Mouse (Mus musculus): ENCODE results near the gene Rangap1.
A peak's percentile ranks its signal among the peaks of the same experiment; 100 is the strongest.

Rangap1 gene

DNA sequence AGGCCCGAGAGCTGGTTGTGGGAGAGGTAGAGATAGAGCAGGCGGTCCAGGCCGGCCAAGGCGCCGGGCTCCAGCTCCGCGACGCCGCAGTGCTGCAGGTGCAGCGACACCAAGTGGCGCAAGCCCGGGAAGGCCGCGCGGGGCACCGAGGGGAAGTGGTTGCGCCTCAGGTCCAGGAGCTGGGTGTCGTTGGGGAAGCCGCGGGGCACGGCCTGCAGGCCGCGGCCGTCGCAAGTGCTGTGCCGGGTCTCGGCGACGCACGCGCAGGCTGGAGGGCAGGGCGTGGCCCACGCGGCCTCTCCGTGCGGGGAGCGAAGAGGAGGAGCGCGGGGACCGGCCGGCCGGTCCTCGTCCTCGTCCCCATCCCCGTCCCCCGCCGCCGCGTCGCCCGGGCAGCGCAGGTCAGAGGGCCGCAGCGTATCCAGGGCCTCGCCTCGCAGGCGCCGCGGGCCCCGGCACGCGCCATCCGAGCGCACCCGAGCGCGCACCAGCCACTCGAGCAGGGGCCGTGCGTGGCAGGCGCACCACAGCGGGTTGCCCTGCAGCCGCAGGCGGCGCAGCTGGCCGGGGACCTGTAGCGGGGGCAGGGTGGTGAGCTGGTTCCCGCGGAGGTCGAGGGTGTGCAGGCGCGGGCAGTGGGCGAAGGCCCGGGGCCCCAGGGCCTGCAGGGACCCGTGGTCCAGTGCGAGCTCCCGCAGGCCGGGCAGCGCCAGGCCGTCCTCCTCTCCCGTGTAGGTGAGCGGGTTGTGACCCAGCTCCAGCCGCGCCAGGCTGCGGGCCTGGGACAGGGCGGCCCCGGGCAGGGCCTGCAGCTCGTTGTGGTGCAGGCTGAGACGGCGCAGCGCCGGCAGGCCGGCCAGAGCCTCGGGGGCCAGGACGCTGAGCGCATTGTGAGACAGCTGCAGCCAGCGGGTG lies 51.1 kb downstream of the Rangap1 start:
- peak; percentile 86 for DNase-seq

GRCm38 (mm10) chr15:81693366-81693966 lies 51.9 kb downstream of the Rangap1 start:
- no peak for DNase-seq

DNA sequence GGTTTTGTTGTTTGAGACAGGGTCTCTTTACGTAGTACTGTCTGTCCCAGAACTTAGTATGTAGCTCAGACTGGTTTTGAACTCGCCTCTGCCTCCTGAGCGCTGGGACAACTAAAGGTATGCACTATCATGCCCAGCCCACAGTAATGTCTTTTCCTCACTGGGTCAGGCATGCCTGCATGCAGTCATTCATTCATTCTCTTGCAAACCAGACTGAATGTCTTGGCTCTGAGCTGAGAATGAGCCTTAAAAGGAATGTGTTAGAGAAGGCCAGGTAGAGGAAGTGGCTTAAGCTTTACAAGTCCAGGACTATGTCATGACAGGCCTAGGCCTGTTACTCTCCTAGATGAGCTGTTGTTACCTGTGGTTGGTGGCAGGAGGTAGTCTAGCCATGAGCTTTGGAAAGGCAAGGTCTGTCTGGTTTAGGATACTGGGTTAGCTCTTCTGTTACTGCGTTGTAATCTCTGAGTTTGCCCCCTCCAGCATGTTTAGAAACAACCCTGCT lies 65.0 kb downstream of the Rangap1 start:
- no peak for DNase-seq

DNA sequence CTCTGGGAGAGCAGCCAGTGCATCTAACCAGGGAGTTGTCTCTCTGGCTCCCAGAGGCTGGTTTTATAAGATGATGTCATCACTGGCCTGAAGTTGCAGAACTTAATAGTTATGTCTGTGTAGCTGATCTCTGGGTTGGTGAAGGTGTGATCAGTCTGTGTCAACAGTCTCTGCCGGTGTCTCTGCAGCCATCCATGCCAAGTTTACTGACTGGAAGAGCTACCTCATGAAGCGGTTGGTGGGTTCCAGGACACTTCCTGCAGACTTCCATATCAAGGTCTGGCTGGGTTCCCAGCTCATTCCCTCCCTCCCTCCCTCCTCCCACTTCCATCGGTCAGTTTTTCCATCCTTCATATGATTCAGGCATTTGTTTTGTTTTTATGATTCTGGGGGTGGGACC lies 68.7 kb downstream of the Rangap1 start:
- no peak for DNase-seq

DNA sequence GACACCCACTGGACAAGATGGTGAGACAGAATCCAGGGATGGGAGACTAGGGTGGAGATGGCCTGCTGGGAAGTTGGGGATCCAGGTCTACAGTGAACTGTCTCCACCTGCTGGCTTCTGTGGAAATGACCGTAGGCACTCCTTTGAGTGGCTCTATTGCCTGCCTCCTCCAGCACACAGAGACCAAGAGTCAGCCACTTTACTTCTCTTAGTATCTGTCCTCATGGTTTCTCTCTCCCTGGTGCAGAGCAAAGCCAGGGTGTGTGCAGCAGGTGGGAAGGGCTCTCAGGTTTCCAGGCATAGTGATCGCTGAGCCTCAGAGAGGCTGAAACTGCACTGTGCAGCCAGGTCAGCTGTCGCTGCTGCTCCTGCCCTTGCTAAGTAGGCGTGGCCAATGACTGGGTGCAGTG lies 75.1 kb downstream of the Rangap1 start:
- DNase-seq, result peak; percentile 61

GRCm38 (mm10) chr15:81666957-81667356 lies 78.4 kb downstream of the Rangap1 start:
- peak; percentile 26 for DNase-seq

- DNase-seq, result peak; percentile 93
Observed at GRCm38 (mm10) chr15:81663697-81664561, 81.4 kb downstream of the Rangap1 start, which contains the start of gene L3mbtl2. L3mbtl2 (plus strand) TSS chr15:81663889.

DNA sequence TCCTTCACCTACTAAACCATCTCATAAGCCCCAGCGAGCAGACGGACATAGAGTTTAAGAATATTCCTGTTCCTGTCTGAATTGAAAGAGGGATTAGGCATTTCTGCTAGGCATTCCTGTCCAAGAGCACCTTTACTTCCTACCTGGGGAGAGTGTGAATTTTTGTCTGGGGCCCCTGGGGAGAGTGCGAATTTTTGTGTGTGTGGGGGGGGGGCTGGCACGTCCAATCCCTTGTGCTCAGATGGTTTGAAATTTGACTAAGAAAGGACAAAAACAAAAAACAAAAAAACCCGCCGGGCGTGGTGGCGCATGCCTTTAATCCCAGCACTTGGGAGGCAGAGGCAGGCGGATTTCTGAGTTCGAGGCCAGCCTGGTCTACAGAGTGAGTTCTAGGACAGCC lies 82.0 kb downstream of the Rangap1 start:
- no peak for DNase-seq

GRCm38 (mm10) chr15:81661701-81662100 lies 83.6 kb downstream of the Rangap1 start:
- DNase-seq, result no peak
